Mouse (Mus musculus) ES-Bruce4 (cell line): ENCODE data around the gene Hmgxb4.

Source experiments
- CTCF ChIP-seq: IDR thresholded peaks from one replicate; pipeline ENCODE4 v1.8.1; 2011; ENCODE audit warnings: low read depth, low read length
- EP300 ChIP-seq: IDR thresholded peaks from 2 replicates; pipeline ENCODE4 v1.6.1; 2011; ENCODE audit warnings: low read depth, low read length; ENCODE audit not compliant: insufficient read depth
- POLR2A ChIP-seq: IDR thresholded peaks from one replicate; pipeline ENCODE4 v1.8.1; 2011; ENCODE audit warnings: low read length; ENCODE audit not compliant: insufficient read depth

DNA sequence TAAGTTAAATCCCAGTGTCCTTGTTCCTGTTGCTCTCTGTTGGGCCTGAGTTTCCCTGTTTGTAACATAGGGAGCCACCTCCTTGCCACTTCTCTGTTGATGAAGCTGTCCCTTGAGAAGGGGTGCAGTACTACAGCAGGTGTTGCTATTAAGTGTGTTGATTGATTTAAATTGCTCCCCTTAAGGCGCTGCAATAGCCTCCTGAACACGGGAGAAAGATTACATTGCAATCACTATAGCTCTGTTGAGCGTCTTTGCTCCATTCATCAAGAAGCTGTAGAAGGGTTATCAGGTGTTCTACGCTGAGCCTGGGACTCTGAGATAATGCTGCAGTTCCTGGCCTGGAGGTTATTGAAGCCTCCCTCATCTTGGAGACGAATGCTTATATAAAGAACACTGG lies 29.2 kb upstream of the Hmgxb4 start:
- TF ChIP-seq CTCF, result no peak
- TF ChIP-seq POLR2A, result no peak
- no peak for TF ChIP-seq EP300
